Mouse (Mus musculus) heart, postnatal 0 days (tissue): Measurements from ENCODE around the gene Adra2b. TPM values are rescaled to one million over a fixed set of nuclear protein-coding genes. Genes with fewer than 3 reads are reported as not detected.

Experiments used
- ATAC-seq: fragments of 200-750 bp; cut with Nextera tagmentation; 2 replicates; pipeline ENCODE4 v1.8.0; 2017; ENCODE audit warnings: low read depth, moderate number of reproducible peaks, moderate library complexity; ENCODE audit not compliant: insufficient read depth
- DNase-seq: peaks from one replicate; pipeline ENCODE4 v3.0.0-alpha.2; 2016; ENCODE audit warnings: low spot score
- H3K27ac ChIP-seq: fragments of 300-500 bp; sonication (generic); 2 replicates; pipeline ENCODE4 v1.5.1; 2014; ENCODE audit warnings: low read depth, mild to moderate bottlenecking
- H3K27me3 ChIP-seq: fragments of 300-500 bp; sonication (generic); 2 replicates; pipeline ENCODE4 v1.6.1; 2014; ENCODE audit warnings: low read length, mixed read lengths; ENCODE audit not compliant: control insufficient read depth, insufficient read depth
- H3K36me3 ChIP-seq: fragments of 300-500 bp; sonication (generic); replicated peaks from 2 replicates; pipeline ENCODE4 v1.6.1; 2014; ENCODE audit warnings: low read length, mixed read lengths; ENCODE audit not compliant: control insufficient read depth, insufficient read depth
- H3K4me1 ChIP-seq: fragments of 300-500 bp; sonication (generic); 2 replicates; pipeline ENCODE4 v1.6.1; 2014; ENCODE audit warnings: antibody characterized with exemption; ENCODE audit not compliant: control insufficient read depth, insufficient read depth
- H3K4me2 ChIP-seq: fragments of 300-500 bp; sonication (generic); 2 replicates; pipeline ENCODE4 v1.6.1; 2014; ENCODE audit warnings: low read depth, mild to moderate bottlenecking, low read length, moderate library complexity
- H3K4me3 ChIP-seq: fragments of 300-500 bp; sonication (generic); 2 replicates; pipeline ENCODE4 v1.5.1; 2014; ENCODE audit warnings: low read depth, low read length
- H3K9ac ChIP-seq: fragments of 300-500 bp; sonication (generic); replicated peaks from 2 replicates; pipeline ENCODE4 v1.6.1; 2014; ENCODE audit warnings: low read depth, low read length, mixed read lengths
- H3K9me3 ChIP-seq: fragments of 300-500 bp; sonication (generic); replicated peaks from 2 replicates; pipeline ENCODE4 v1.6.1; 2016; ENCODE audit warnings: low read length; ENCODE audit not compliant: control insufficient read depth
- CTCF ChIP-seq: IDR thresholded peaks from 2 replicates; pipeline ENCODE4 v1.5.1; 2016; ENCODE audit warnings: antibody characterized with exemption, control low read depth, low read depth
- EP300 ChIP-seq: IDR thresholded peaks from 2 replicates; pipeline ENCODE4 v1.6.1; 2016; ENCODE audit warnings: antibody characterized with exemption, low read depth
- WGBS: fragments of 180-500 bp; shearing (Covaris S2); extraction: QIAGEN DNeasy Blood & Tissue Kit; methylation state at CpG from one replicate; pipeline ENCODE4 v1.1.7; 2014; 5-methylcytosine and 5-hydroxymethylcytosine counted together
- polyA plus RNA-seq: library from polyadenylated mRNA; unstranded; fragments of >200 nt; fragmentation: Nextera tagmentation; extraction: Ambion mirVana; gene quantifications from 2 replicates; pipeline ENCODE4 v1.2.1, GENCODE M21; 2015
- total RNA-seq: library from RNA; depleted of rRNA; stranded (reverse); fragments of >200 nt; gene quantifications from 2 replicates; pipeline ENCODE4 v1.2.3, GENCODE M21; 2014; ENCODE audit warnings: low replicate concordance

Adra2b gene
- total and polyA plus RNA-seq, 2 experiments from 2014 or later: 0.67 to 1.1 TPM

DNA sequence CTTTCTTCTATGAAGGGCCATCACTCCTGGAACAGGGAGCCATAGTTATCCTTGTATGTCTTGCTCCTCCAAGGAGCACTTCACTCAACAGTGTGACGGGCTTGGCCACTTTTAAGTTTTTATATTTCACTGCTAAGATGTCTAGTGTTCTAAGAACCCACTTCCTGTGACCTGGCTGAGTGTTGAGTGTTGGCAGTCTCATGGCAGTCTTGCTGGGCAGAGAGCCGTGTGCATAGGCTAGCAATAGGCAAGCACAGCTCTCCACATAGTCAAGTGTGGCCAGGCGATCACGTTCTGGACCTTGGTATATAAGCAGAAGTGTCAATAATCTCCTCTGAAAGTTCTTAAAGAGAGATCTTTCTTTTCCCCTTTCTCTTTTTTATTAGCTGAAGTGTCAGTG is 44.9 kb upstream of the Adra2b start:
- no peak for ATAC-seq
- DNase-seq: no peak
- no peak overlapping the region for H3K4me2 ChIP-seq
- no peak overlapping the region for H3K9ac ChIP-seq
- no peak overlapping the region for H3K27ac ChIP-seq
- WGBS: 78% methylated on average over 4 of the region's 4 CpGs
- H3K4me3 ChIP-seq: no peak overlapping the region
- H3K4me1 ChIP-seq: no peaks in the 10 kb centered on the region
- H3K9me3 ChIP-seq: no peaks in the 10 kb centered on the region
- H3K27me3 ChIP-seq: no peaks in the 10 kb centered on the region
- no peaks in the 10 kb centered on the region for H3K36me3 ChIP-seq
- TF ChIP-seq EP300 (no peak), CTCF (no peak)

DNA sequence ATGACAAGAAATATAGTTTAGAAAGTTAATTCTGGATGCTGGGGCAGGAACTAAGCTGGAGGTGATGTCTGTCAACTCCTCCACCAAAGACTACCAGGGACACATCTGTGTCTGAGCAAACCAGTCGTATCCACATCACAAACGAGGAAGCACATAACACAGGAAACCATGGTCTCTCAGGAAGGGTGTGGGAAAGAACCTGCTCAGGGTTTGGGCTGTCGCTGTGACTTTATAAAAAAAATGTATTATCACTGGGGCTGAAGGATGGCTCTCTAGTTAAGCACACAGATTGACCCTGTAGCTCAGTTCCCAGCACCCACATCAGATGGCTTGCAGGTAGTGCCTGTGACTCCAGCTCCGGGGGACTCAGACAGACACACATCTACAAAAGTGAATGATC is 43.9 kb upstream of the Adra2b start:
- no peak for ATAC-seq
- Histone ChIP-seq H3K36me3 (no peaks in the 10 kb centered on the region), H3K9me3 (no peaks in the 10 kb centered on the region)

DNA sequence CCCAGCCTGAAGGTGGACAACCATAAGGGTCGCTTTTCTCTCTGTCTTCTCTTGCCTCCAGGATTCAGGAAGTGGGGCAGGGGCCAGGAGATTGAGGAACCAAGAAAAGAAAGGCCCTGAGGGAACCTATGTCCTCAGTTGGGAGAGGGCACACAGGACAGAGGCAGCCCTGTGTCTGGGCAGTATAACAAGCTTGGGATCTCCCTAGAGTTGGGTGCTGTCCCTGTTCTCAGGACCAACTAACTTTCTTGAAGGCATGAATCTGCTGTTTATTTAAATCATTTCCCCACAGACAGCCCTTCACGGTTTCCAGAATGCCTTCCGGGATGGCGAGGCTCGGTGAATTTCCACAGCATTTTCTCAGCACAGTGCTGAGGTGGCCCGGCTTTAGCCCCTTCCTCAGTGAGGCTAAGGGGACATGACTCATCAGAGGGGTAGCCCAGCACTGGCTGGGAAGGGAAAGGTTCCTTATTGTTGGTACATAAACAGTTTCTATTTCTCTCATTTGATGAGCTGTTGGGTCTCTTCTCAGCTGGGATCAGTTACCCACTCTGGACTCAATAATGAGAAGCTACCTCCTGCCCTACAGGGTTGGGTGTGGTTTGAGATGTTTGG is 40.2 kb upstream of the Adra2b start:
- TF ChIP-seq EP300: no peak
- TF ChIP-seq CTCF: no peak

More for the DNA sequence above, 43.9 kb upstream of the Adra2b start:
- Histone ChIP-seq H3K27me3 (no peaks in the 10 kb centered on the region), H3K4me1 (no peaks in the 10 kb centered on the region), H3K4me3 (no peak overlapping the region), H3K4me2 (no peak overlapping the region), H3K9ac (no peak overlapping the region), H3K27ac (no peak overlapping the region)
- DNase-seq: no peak
- no peak for TF ChIP-seq EP300
- no peak for TF ChIP-seq CTCF
- WGBS: 44% methylated on average over 4 of the region's 4 CpGs

DNA sequence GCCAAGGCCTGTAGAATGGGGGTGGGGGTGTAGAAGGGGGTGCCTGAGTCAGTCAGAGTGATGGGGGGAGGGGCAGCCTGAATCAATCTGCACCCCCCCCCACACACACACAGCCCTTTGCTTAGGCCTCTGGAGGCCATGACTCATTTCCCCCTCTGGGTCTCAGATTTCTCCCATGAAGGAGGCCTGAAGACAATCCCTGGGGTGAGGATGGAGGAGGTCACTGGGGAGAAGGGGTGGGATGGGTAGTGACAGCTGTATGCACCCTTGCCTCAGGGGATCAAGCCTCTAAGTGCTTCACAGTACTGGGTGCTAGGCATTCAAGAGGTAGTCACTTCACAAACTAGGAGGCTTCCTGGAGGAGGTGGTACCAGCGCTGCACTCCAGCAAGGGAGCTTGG is 39.3 kb upstream of the Adra2b start:
- no peak overlapping the region for H3K9ac ChIP-seq
- no peak for ATAC-seq

More for the DNA sequence above, 40.2 kb upstream of the Adra2b start:
- Histone ChIP-seq H3K4me2 (no peak overlapping the region), H3K27ac (no peak overlapping the region), H3K27me3 (no peaks in the 10 kb centered on the region), H3K36me3 (no peaks in the 10 kb centered on the region), H3K4me3 (no peak overlapping the region), H3K4me1 (no peaks in the 10 kb centered on the region), H3K9ac (no peak overlapping the region), H3K9me3 (no peaks in the 10 kb centered on the region)
- ATAC-seq (no peak), DNase-seq (no peak)
- WGBS: 50% methylated on average over 6 of the region's 6 CpGs

DNA sequence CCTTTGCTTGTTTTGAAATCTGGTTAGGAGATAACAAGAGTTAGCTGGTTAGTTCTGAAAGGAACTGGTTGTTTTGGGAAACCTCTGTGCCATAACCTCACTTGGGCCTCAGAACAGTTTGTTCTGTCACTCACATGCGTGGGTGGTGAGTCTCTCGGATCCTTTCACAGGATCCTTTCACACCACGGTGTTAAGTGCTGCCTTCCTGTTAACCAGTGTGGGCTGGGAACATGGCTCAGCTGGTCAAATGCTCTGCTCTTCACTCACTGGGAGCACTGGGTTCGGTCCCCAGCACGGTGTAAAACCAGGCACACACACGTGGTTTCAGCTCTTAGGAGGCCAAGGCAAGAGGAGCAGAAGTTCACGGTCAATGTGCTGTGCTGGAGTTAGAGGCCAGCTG is 38.6 kb upstream of the Adra2b start:
- Histone ChIP-seq H3K9me3 (no peaks in the 10 kb centered on the region), H3K4me1 (peaks cover 4% of the 10 kb centered on the region; the same call in 1 of the 2 replicates), H3K4me3 (no peak overlapping the region), H3K36me3 (no peaks in the 10 kb centered on the region), H3K4me2 (no peak overlapping the region), H3K27me3 (no peaks in the 10 kb centered on the region), H3K9ac (no peak overlapping the region), H3K27ac (no peak overlapping the region)
- no peak for DNase-seq
- 45% methylated on average over 7 of the region's 7 CpGs for WGBS
- TF ChIP-seq CTCF (no peak), EP300 (no peak)
- no peak for ATAC-seq

More for the DNA sequence above, 39.3 kb upstream of the Adra2b start:
- Histone ChIP-seq H3K4me1 (no peaks in the 10 kb centered on the region), H3K4me3 (no peak overlapping the region), H3K4me2 (no peak overlapping the region), H3K9me3 (no peaks in the 10 kb centered on the region), H3K36me3 (no peaks in the 10 kb centered on the region), H3K27me3 (no peaks in the 10 kb centered on the region), H3K27ac (no peak overlapping the region)
- WGBS: 85% methylated on average over 1 of the region's 1 CpGs
- DNase-seq: no peak
- TF ChIP-seq EP300: no peak
- no peak for TF ChIP-seq CTCF
